Mouse (Mus musculus): ENCODE measurements around the gene Tbcc.
"Not testable (repeated sequence)": the region's sequence is repeated elsewhere in the genome, so short reads cannot be mapped to it uniquely, and the experiment has no call there.

The Tbcc gene

GRCm38 (mm10) chr17:46890116-46890815, at the start of gene Tbcc:
Tbcc (plus strand) TSS chr17:46890684.
- DNase-seq (ENCODE audit: low read depth, low spot score) = peak; percentile 96

GRCm38 (mm10) chr17:46843022-46843421, 47.5 kb upstream of the Tbcc start:
- no peak for DNase-seq (ENCODE audit: low read depth, low spot score)

GRCm38 (mm10) chr17:46843716-46844115, 46.8 kb upstream of the Tbcc start:
- no peak for DNase-seq (ENCODE audit: low read depth, low spot score)

GRCm38 (mm10) chr17:46844811-46845210, 45.7 kb upstream of the Tbcc start:
- no peak for DNase-seq (ENCODE audit: low read depth, low spot score)

- DNase-seq (ENCODE audit: low read depth, low spot score) = no peak
Measured at GRCm38 (mm10) chr17:46845262-46845661, 45.2 kb upstream of the Tbcc start.

- DNase-seq (ENCODE audit: low read depth, low spot score) = not testable (repeated sequence)
Measured at GRCm38 (mm10) chr17:46846573-46846972, 43.9 kb upstream of the Tbcc start.

- no peak for DNase-seq (ENCODE audit: low read depth, low spot score)
Measured at GRCm38 (mm10) chr17:46847206-46847605, 43.3 kb upstream of the Tbcc start.

- no peak for DNase-seq (ENCODE audit: low read depth, low spot score)
Measured at GRCm38 (mm10) chr17:46852725-46853124, 37.8 kb upstream of the Tbcc start.

- DNase-seq (ENCODE audit: low read depth, low spot score) = no peak
Measured at GRCm38 (mm10) chr17:46853281-46853680, 37.2 kb upstream of the Tbcc start.

GRCm38 (mm10) chr17:46854096-46854495, 36.4 kb upstream of the Tbcc start:
- no peak for DNase-seq (ENCODE audit: low read depth, low spot score)

- DNase-seq (ENCODE audit: low read depth, low spot score) = no peak
Measured at GRCm38 (mm10) chr17:46854640-46855110, 35.8 kb upstream of the Tbcc start.

GRCm38 (mm10) chr17:46855328-46856106, 35.0 kb upstream of the Tbcc start:
- DNase-seq (ENCODE audit: low read depth, low spot score) = no peak

- DNase-seq (ENCODE audit: low read depth, low spot score) = no peak
Measured at GRCm38 (mm10) chr17:46856107-46856388, 34.4 kb upstream of the Tbcc start.

- DNase-seq (ENCODE audit: low read depth, low spot score) = peak; percentile 58
Measured at GRCm38 (mm10) chr17:46856471-46857360, 33.8 kb upstream of the Tbcc start.

GRCm38 (mm10) chr17:46857361-46857902, 33.1 kb upstream of the Tbcc start:
- DNase-seq (ENCODE audit: low read depth, low spot score) = peak; percentile 55

- peak; percentile 31 for DNase-seq (ENCODE audit: low read depth, low spot score)
Measured at GRCm38 (mm10) chr17:46857903-46858748, 32.4 kb upstream of the Tbcc start, which contains the start of gene Bicral. Bicral (minus strand) TSS chr17:46858482.

GRCm38 (mm10) chr17:46858749-46859444, 31.6 kb upstream of the Tbcc start:
- DNase-seq (ENCODE audit: low read depth, low spot score) = no peak

- no peak for DNase-seq (ENCODE audit: low read depth, low spot score)
Measured at GRCm38 (mm10) chr17:46860120-46860519, 30.4 kb upstream of the Tbcc start.

- DNase-seq (ENCODE audit: low read depth, low spot score) = no peak
Measured at GRCm38 (mm10) chr17:46864566-46865195, 25.8 kb upstream of the Tbcc start.

- no peak for DNase-seq (ENCODE audit: low read depth, low spot score)
Measured at GRCm38 (mm10) chr17:46866836-46867235, 23.6 kb upstream of the Tbcc start.
